Comparison of ENCODE assay signal across 12 mouse cellular contexts in genomic region chr1:153107866-153108265, GRCm38 (mm10).
DNase-seq lines count a peak whose midpoint lies in the region; ATAC-seq and TF ChIP-seq lines count a peak whose summit lies in the region.
"Had no signal": no experiment of that assay in that cellular context is flagged by ENCODE, and none has a peak within 500 bp of the region (broad histone marks: within the 10 kb centered on the region; RNA-seq: fewer than 3 reads in every experiment).

No protein-coding gene starts in this region.

- 36% methylated on average over 7 of the region's 7 CpGs for WGBS in heart, embryonic 15.5 days

- no peaks in the 10 kb centered on the region for H3K36me3 ChIP-seq in heart, embryonic 15.5 days
- H3K36me3 ChIP-seq: embryonic facial prominence, embryonic 12.5 days had no signal

- H3K4me2 ChIP-seq in heart, embryonic 15.5 days: no peak overlapping the region
- H3K4me2 ChIP-seq: embryonic facial prominence, embryonic 12.5 days had no signal

- H3K9ac ChIP-seq in heart, embryonic 15.5 days: no peak overlapping the region
- H3K9ac ChIP-seq: embryonic facial prominence, embryonic 12.5 days had no signal

- no peaks in the 10 kb centered on the region for H3K27me3 ChIP-seq in heart, embryonic 15.5 days
- H3K27me3 ChIP-seq: embryonic facial prominence, embryonic 12.5 days had no signal

- no peak overlapping the region for H3K27ac ChIP-seq in heart, embryonic 15.5 days
- H3K27ac ChIP-seq: embryonic facial prominence, embryonic 12.5 days; macrophage had no signal

- TF ChIP-seq CTCF in brain, embryonic 14.5 days (IDR thresholded peaks at IDR 0.05; ENCODE audit: borderline replicate concordance, extremely low read depth, insufficient read depth, insufficient read length): no peak

- peaks cover 13% of the 10 kb centered on the region for H3K4me1 ChIP-seq in heart, embryonic 15.5 days (replicated peaks)

- DNase-seq in heart, postnatal 14 days: no peak
- peak; percentile 85 for DNase-seq in brain, embryonic 14.5 days (ENCODE audit: low read depth)
- DNase-seq in cerebellum, postnatal 36 days: peak; percentile 60 to 61
- DNase-seq in mesoderm, embryonic 11.5 days (ENCODE audit: low read depth, low spot score): peak; percentile 52
- DNase-seq in adrenal gland, postnatal 10 days: no peak
- DNase-seq: right cerebral cortex, postnatal 4 days had no signal

- 0 out of 2 replicates have a peak, but pooled peaks have one; percentile 40 for ATAC-seq in heart, embryonic 15.5 days (replicated peaks; ENCODE audit: insufficient number of reproducible peaks, insufficient read depth, low FRiP score, low read depth)
- ATAC-seq in CD4-positive, CD25-positive, alpha-beta regulatory T cell, adult 4 months: no peak
- ATAC-seq in megakaryocyte-erythroid progenitor cell, adult 5-6 weeks (replicated peaks; ENCODE audit: low FRiP score, low TSS enrichment, poor library complexity, severe bottlenecking): no peak
- ATAC-seq: inflammation-experienced regulatory T-cells, adult 6 months had no signal

- intact Hi-C loops in heart, postnatal 14 days (cut with DNase I): no loop called here

- no peak for TF ChIP-seq POLR2A in brain, embryonic 14.5 days (IDR thresholded peaks at IDR 0.05; ENCODE audit: borderline replicate concordance, extremely low read depth, insufficient read depth, insufficient read length, poor library complexity, severe bottlenecking)

- no peak overlapping the region for H3K4me3 ChIP-seq in heart, embryonic 15.5 days
- H3K4me3 ChIP-seq: embryonic facial prominence, embryonic 12.5 days had no signal

- H3K9me3 ChIP-seq in heart, embryonic 15.5 days (replicated peaks): no peaks in the 10 kb centered on the region
- H3K9me3 ChIP-seq: embryonic facial prominence, embryonic 12.5 days had no signal

Comparison
In these comparisons a context has a peak if more than half of its experiments do, and no peak if none do; other contexts are left out.
1. DNase-seq: peak in brain, embryonic 14.5 days (single experiment), cerebellum, postnatal 36 days (2 of 2) and mesoderm, embryonic 11.5 days (single experiment); none in heart, postnatal 14 days (0 of 2) and adrenal gland, postnatal 10 days (single experiment).